Mouse (Mus musculus) R1 (cell line): ENCODE results near the gene Ninj2.
A peak's percentile ranks its signal among the peaks of the same experiment; 100 is the strongest.

Experiments used
- DNase-seq: peaks from one replicate; pipeline ENCODE4 v3.0.0-alpha.2; 2018; ENCODE audit warnings: low read depth, low spot score

Gene Ninj2

GRCm38 (mm10) chr6:120134748-120135147 is 41.6 kb downstream of the Ninj2 start:
- peak; percentile 69 for DNase-seq

- DNase-seq = peak; percentile 45
These were observed 52.3 kb downstream of the Ninj2 start for GRCm38 (mm10) chr6:120145439-120145838.

GRCm38 (mm10) chr6:120146676-120147075 is 53.5 kb downstream of the Ninj2 start:
- DNase-seq = peak; percentile 48

GRCm38 (mm10) chr6:120147411-120147810 is 54.3 kb downstream of the Ninj2 start:
- DNase-seq = peak; percentile 39

- peak; percentile 43 for DNase-seq
These were observed 55.7 kb downstream of the Ninj2 start for GRCm38 (mm10) chr6:120148716-120149392.

- peak; percentile 84 for DNase-seq
These were observed 56.4 kb downstream of the Ninj2 start for GRCm38 (mm10) chr6:120149458-120150120.

- no peak for DNase-seq
These were observed 57.1 kb downstream of the Ninj2 start for GRCm38 (mm10) chr6:120150206-120150605.

GRCm38 (mm10) chr6:120151616-120152053 is 58.5 kb downstream of the Ninj2 start:
- peak; percentile 66 for DNase-seq

- DNase-seq = peak; percentile 71
These were observed 59.9 kb downstream of the Ninj2 start for GRCm38 (mm10) chr6:120152739-120153696.

- no peak for DNase-seq
These were observed 61.6 kb downstream of the Ninj2 start for GRCm38 (mm10) chr6:120154526-120155309.

GRCm38 (mm10) chr6:120155510-120155909 is 62.4 kb downstream of the Ninj2 start:
- no peak for DNase-seq

- no peak for DNase-seq
These were observed 64.3 kb downstream of the Ninj2 start for GRCm38 (mm10) chr6:120157479-120157878.

GRCm38 (mm10) chr6:120159133-120159901 is 66.2 kb downstream of the Ninj2 start:
- DNase-seq = no peak

- no peak for DNase-seq
These were observed 69.8 kb downstream of the Ninj2 start for GRCm38 (mm10) chr6:120162928-120163327.

GRCm38 (mm10) chr6:120164765-120165164 is 71.6 kb downstream of the Ninj2 start:
- no peak for DNase-seq

GRCm38 (mm10) chr6:120167574-120167973 is 74.4 kb downstream of the Ninj2 start:
- DNase-seq = no peak

GRCm38 (mm10) chr6:120172294-120173017 is 79.3 kb downstream of the Ninj2 start:
- DNase-seq = peak; percentile 88

- no peak for DNase-seq
These were observed 81.0 kb downstream of the Ninj2 start for GRCm38 (mm10) chr6:120174028-120174601.

- DNase-seq = no peak
These were observed 81.5 kb downstream of the Ninj2 start for GRCm38 (mm10) chr6:120174602-120175115.
